Mouse (Mus musculus) embryonic fibroblast, embryonic 13.5 days (primary cell): ENCODE results near the gene Gpr137.

ENCODE experiments used
- CTCF ChIP-seq: IDR thresholded peaks from 2 replicates; pipeline ENCODE4 v1.5.1; 2011; ENCODE audit warnings: mild to moderate bottlenecking, control low read depth, low read length, moderate library complexity, borderline replicate concordance; ENCODE audit not compliant: insufficient read depth
- POLR2A ChIP-seq: IDR thresholded peaks from 2 replicates; pipeline ENCODE4 v1.6.1; 2011; ENCODE audit warnings: low read depth, mild to moderate bottlenecking, control low read depth, low read length, moderate library complexity

- TF ChIP-seq POLR2A = no peak
- TF ChIP-seq CTCF = no peak
These were observed 16.5 kb downstream of the Gpr137 start for GRCm38 (mm10) chr19:6925611-6926329.
